Mouse (Mus musculus) liver, postnatal 0 days (tissue): Measurements from ENCODE around the gene Pafah1b3. TPM values are rescaled to one million over a fixed set of nuclear protein-coding genes. Genes with fewer than 3 reads are reported as not detected.

Experiments used
- ATAC-seq: fragments of 200-750 bp; cut with Nextera tagmentation; 2 replicates; pipeline ENCODE4 v1.8.0; 2017; ENCODE audit warnings: mild to moderate bottlenecking, moderate library complexity
- DNase-seq: peaks from one replicate; pipeline ENCODE4 v3.0.0-alpha.2; 2016
- H3K27ac ChIP-seq: fragments of 300-500 bp; sonication (generic); 2 replicates; pipeline ENCODE4 v1.5.1; 2014; ENCODE audit warnings: antibody characterized with exemption, moderate library complexity, mild to moderate bottlenecking, low read depth
- H3K27me3 ChIP-seq: fragments of 300-500 bp; sonication (generic); 2 replicates; pipeline ENCODE4 v1.6.1; 2014; ENCODE audit warnings: low read length, control low read depth, mixed read lengths; ENCODE audit not compliant: insufficient read depth
- H3K36me3 ChIP-seq: fragments of 300-500 bp; sonication (generic); replicated peaks from 2 replicates; pipeline ENCODE4 v1.6.1; 2014; ENCODE audit warnings: mild to moderate bottlenecking, control low read depth, low read length, moderate library complexity, mixed read lengths; ENCODE audit not compliant: insufficient read depth
- H3K4me1 ChIP-seq: fragments of 300-500 bp; sonication (generic); 2 replicates; pipeline ENCODE4 v1.6.1; 2014; ENCODE audit warnings: antibody characterized with exemption, mild to moderate bottlenecking, control low read depth; ENCODE audit not compliant: insufficient read depth
- H3K4me2 ChIP-seq: fragments of 300-500 bp; sonication (generic); 2 replicates; pipeline ENCODE4 v1.6.1; 2014; ENCODE audit warnings: low read depth, mild to moderate bottlenecking, low read length, moderate library complexity, mixed read lengths
- H3K4me3 ChIP-seq: fragments of 300-500 bp; sonication (generic); 2 replicates; pipeline ENCODE4 v1.5.1; 2014; ENCODE audit warnings: low read depth, low read length
- H3K9ac ChIP-seq: fragments of 300-500 bp; sonication (generic); replicated peaks from 2 replicates; pipeline ENCODE4 v1.6.1; 2014; ENCODE audit warnings: mild to moderate bottlenecking, moderate library complexity
- H3K9me3 ChIP-seq: fragments of 300-500 bp; sonication (generic); 2 replicates; pipeline ENCODE4 v1.6.1; 2016; ENCODE audit warnings: mild to moderate bottlenecking, control low read depth, low read length, mixed read lengths
- CTCF ChIP-seq: sonication (generic); IDR thresholded peaks from 2 replicates; pipeline ENCODE4 v1.5.1; 2016; ENCODE audit warnings: antibody characterized with exemption, low read depth
- EP300 ChIP-seq: IDR thresholded peaks from 2 replicates; pipeline ENCODE4 v1.6.1; 2016; ENCODE audit warnings: antibody characterized with exemption, low read depth, mild to moderate bottlenecking
- WGBS: fragments of 180-500 bp; shearing (Covaris S2); extraction: QIAGEN DNeasy Blood & Tissue Kit; methylation state at CpG from one replicate; pipeline ENCODE4 v1.1.7; 2014; ENCODE audit not compliant: insufficient replicate concordance; 5-methylcytosine and 5-hydroxymethylcytosine counted together
- polyA plus RNA-seq: library from polyadenylated mRNA; unstranded; fragments of >200 nt; fragmentation: Nextera tagmentation; extraction: Ambion mirVana; gene quantifications from 2 replicates; pipeline ENCODE4 v1.2.1, GENCODE M21; 2015

Gene Pafah1b3
- polyA plus RNA-seq, 1 experiment from 2014 or later, result 25.4 TPM

DNA sequence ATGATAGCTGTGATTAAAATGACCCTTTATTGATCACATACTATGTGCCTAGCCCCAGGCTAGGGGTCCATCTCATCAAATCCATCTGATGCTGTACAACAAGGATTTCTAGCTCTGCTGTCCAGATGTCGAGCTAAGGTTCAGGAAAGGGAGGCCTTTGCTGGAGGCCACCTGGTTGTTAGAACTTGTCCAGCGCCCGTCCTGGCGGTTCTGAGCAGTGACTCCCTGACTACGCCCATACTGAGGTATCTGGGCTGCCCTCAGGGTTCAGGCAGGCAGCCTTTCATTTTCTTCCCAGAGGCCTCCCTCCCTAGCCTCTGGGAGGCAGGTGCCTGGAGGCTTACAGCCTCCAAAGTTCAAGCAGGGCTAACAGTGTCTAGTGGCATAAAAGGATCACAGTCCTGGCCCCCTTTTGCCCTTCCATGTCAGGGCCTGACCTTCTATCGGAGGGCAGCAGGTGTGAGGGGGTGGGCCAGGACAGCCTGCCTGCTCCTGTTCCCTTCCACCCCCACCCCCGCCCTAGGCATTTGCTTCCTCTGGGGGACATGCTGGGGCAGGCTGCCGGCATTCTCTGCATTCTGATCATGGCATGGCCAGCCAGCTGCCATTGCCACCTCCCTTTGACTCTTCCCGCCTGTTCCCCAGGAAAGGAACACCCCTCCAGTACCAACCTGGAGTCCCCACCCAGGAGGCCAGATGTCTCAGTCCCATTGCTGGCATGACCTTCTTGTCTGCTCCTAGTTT is 22.1 kb downstream of the Pafah1b3 start:
- ATAC-seq (no peak), DNase-seq (peak; percentile 15)
- peak overlapping the region; percentile 34; the same call in 1 of the 2 replicates for H3K9ac ChIP-seq
- TF ChIP-seq EP300 (no peak), CTCF (no peak)
- no peak overlapping the region for H3K4me2 ChIP-seq
- no peaks in the 10 kb centered on the region for H3K27me3 ChIP-seq
- H3K4me3 ChIP-seq, result no peak overlapping the region
- H3K4me1 ChIP-seq, result peaks cover 56% of the 10 kb centered on the region
- H3K9me3 ChIP-seq, result no peaks in the 10 kb centered on the region
- no peak overlapping the region for H3K27ac ChIP-seq
- H3K36me3 ChIP-seq, result peaks cover 20% of the 10 kb centered on the region
- WGBS, result 62% methylated on average over 9 of the region's 9 CpGs

GRCm38 (mm10) chr7:25274996-25275395 is 22.8 kb downstream of the Pafah1b3 start:
- no peak for DNase-seq
- TF ChIP-seq CTCF, result no peak
- no peak for TF ChIP-seq EP300
- Histone ChIP-seq H3K27me3 (no peaks in the 10 kb centered on the region), H3K4me2 (peak overlapping the region; percentile 41), H3K27ac (peak overlapping the region; percentile 52; the same call in 1 of the 2 replicates), H3K4me1 (peaks cover 52% of the 10 kb centered on the region), H3K36me3 (peaks cover 20% of the 10 kb centered on the region), H3K9ac (peak overlapping the region; percentile 36), H3K4me3 (no peak overlapping the region), H3K9me3 (no peaks in the 10 kb centered on the region)
- ATAC-seq, result no peak
- WGBS, result 88% methylated on average over 3 of the region's 3 CpGs

DNA sequence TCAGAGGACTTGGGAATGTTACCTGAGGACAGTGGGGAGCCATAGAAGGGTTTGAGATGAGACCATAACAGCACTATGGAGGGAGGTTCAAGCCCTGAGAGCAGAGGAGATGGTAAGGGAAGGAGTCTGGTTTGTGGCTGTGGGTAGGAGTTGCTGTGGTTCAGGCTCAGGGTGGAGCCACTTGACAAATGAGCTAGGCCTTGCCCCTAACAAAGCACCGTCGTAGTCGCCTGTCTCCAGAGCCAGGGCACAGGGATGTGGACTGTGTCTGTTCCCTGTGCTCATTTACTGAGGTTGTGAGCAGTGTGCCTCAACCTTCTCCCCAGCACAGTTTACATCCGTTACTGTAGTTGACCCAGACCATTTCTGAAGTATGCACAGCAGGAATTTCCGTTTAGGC is 23.2 kb downstream of the Pafah1b3 start:
- peak overlapping the region; percentile 41 for H3K4me2 ChIP-seq
- peaks cover 52% of the 10 kb centered on the region for H3K4me1 ChIP-seq
- WGBS, result 51% methylated on average over 5 of the region's 5 CpGs
- no peaks in the 10 kb centered on the region for H3K9me3 ChIP-seq
- peak overlapping the region; percentile 36 for H3K9ac ChIP-seq
- TF ChIP-seq EP300, result no peak
- TF ChIP-seq CTCF, result no peak
- peaks cover 20% of the 10 kb centered on the region for H3K36me3 ChIP-seq
- H3K4me3 ChIP-seq, result no peak overlapping the region
- ATAC-seq, result no peak
- peak; percentile 21 for DNase-seq
- peak overlapping the region; percentile 52 for H3K27ac ChIP-seq
- no peaks in the 10 kb centered on the region for H3K27me3 ChIP-seq

DNA sequence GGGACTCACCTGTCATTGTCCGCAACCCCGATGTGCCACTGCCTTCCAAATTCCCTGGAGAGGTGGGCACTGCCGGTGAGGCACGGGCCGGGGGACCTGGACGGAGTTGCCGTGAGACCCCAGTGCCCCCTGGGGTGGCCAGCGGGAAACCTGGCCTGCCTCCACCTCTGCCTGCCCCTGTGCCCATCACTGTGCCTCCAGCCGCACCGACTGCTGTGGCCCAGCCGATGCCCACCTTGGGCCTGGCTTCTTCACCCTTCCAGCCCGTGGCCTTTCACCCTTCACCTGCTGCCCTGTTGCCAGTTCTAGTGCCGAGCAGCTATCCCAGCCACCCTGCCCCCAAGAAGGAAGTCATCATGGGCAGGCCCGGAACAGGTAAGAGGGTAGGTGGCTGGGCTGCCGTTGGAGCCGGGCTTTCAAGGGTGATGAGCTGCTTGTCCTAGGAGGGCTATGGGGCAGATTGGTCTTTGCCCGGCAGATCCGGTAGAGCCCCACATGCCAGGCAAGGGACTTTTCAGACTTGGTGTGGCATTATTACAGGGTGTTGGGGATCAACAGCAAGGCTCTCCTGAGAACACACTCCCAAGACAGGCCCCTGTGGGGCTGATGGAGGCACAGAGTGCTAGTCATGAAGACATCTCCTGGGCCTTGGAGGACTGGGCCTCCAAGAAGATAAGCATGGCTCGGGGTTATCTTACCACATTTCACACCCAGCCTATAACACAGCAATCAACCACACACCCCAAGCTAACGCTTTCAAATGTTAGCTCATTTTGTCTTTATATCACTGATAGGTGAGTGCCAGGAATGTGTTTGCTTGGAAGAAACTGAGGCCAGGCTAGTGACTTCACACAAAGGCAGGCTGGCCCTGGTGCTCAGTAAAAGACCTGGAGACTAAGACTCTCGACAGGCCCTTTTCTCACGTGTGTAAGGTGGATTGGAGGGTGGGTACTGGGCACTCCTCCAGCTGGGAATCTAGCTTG is 24.2 kb downstream of the Pafah1b3 start:
- peak overlapping the region; percentile 26 for H3K4me2 ChIP-seq
- no peaks in the 10 kb centered on the region for H3K9me3 ChIP-seq
- DNase-seq, result peak; percentile 26
- no peaks in the 10 kb centered on the region for H3K27me3 ChIP-seq
- WGBS, result 75% methylated on average over 22 of the region's 22 CpGs
- peaks cover 57% of the 10 kb centered on the region for H3K4me1 ChIP-seq
- H3K4me3 ChIP-seq, result no peak overlapping the region
- TF ChIP-seq CTCF (no peak), EP300 (peak; percentile 70)
- H3K27ac ChIP-seq, result peak overlapping the region; percentile 52
- ATAC-seq, result peak; percentile 40
- peak overlapping the region; percentile 36 for H3K9ac ChIP-seq
- H3K36me3 ChIP-seq, result peaks cover 20% of the 10 kb centered on the region

- Histone ChIP-seq H3K27me3 (no peaks in the 10 kb centered on the region), H3K27ac (no peak overlapping the region), H3K36me3 (peaks cover 20% of the 10 kb centered on the region), H3K9me3 (no peaks in the 10 kb centered on the region), H3K9ac (no peak overlapping the region), H3K4me3 (no peak overlapping the region), H3K4me1 (peaks cover 49% of the 10 kb centered on the region), H3K4me2 (peak overlapping the region; percentile 26; the same call in 1 of the 2 replicates)
- WGBS, result 92% methylated on average over 36 of the region's 38 CpGs
- TF ChIP-seq EP300, result no peak
- no peak for TF ChIP-seq CTCF
- DNase-seq (no peak), ATAC-seq (no peak)
Measured at GRCm38 (mm10) chr7:25272445-25273258, 25.1 kb downstream of the Pafah1b3 start.
